Mouse (Mus musculus): ENCODE data around the gene Stk39.
A peak's percentile ranks its signal among the peaks of the same experiment; 100 is the strongest.

Stk39 gene

DNA sequence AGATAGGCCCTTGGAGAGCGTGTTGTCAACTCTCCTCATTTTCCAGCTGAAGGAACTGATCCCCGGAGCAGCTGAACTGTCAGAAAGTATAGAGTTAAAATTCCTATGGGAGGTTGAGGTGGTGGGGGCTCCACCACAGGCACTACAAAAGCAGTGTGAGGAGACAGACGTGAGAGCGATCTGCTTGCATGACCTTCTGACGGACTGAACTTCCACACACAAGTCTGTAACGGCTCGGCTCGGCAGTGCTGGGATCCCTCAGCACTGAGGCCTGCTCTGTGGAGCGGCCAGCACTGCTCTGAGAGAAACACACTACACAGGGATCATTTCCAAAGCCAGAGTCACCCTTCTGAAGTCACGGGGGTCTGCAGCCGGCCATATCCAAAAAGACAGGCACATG lies 92.4 kb downstream of the Stk39 start:
- no peak for DNase-seq

DNA sequence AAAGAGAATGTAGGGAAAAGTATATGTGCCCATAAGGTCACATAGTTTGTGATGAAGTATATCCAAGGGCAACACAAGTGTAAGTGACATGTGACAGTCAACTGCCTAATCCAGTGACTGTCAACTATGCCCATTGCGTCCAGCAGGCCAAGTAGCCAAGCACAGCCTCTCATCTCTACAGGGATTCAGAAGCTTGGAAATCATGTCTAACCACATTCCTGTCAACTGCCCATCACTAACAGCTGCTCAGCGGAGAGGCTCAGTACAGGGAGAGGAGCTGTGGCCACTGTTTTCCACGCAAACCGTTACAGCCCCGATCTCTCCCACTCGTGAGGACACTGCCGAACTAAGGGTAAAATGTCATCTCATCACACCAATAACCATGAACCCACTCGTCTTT lies 93.7 kb downstream of the Stk39 start:
- DNase-seq: no peak

DNA sequence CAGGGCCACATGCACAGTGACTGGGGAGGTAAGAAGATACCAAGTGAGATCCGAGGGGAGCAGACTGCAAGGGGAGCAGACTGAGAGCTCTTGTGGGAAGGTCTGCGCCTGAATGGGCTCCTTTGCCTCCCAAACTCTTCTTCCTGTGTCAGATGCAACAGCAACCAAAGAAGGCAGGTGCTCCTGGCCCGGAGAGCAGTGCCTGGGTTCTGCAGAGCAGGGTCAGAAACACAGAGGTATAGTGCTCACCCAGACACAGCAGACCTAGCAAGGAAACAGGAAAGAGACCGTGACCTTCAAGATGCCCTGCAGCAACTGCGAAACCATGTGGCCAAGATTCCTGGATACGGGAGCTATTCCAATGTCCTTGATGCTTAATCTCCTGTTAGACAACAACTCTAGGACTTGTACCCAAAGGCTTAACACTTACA lies 94.8 kb downstream of the Stk39 start:
- no peak for DNase-seq

DNA sequence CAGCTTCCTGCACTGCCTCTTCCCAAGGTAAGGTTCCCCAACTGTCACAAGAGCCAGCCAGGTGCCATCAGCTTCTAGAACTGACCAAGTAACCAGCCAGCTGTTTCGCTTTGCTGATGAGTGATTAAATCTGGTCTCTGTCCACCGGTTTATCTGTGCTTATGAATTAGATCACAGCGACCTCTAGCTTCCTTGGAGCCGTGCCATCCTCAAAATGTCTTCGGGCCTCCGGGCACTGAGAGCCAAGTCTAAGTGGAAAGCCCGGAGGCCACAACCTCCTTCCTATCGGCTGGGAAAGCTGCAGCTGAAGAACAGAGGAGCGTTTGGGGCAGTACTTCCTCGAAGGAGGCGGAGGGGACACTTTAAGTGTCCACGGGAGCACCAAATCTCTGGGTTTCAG lies 95.4 kb downstream of the Stk39 start:
- DNase-seq: no peak

DNA sequence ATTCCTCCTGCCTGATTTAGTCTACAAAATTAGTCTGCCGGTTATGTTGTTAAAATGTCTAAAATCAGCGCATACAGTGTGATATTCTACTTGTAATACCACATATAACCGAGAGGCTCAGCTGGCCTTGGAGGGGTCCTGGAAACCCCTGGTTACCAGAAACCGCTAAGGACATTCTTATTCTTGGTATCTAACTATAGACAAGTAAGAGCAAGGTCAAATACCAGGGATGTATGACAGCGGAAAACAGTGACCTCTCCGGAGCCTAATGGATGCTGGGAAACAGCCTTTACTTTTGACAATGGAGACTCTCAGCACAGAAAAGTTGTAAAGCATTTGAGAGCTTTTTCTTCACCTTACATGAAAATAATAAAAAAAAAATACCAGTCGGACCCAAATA lies 97.9 kb downstream of the Stk39 start:
- no peak for DNase-seq

DNA sequence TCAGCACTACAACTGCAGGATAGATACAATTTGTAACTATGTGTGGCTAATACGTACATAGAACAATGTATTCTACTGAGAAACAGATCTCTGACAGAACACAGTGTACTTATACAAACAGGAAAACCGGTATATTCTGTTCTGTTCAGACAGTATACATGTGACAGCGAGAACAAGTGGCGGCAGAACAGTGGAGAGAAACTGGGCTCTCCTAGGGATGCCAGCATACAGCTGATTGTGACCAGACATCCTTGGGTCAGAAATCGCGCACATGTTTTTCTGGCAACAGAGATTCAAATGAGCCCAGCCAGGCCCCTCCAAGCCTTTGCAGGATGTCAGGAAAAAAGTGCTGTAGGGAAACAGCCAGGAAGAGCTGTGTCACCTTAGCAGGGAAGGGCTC lies 100.2 kb downstream of the Stk39 start:
- DNase-seq: no peak

DNA sequence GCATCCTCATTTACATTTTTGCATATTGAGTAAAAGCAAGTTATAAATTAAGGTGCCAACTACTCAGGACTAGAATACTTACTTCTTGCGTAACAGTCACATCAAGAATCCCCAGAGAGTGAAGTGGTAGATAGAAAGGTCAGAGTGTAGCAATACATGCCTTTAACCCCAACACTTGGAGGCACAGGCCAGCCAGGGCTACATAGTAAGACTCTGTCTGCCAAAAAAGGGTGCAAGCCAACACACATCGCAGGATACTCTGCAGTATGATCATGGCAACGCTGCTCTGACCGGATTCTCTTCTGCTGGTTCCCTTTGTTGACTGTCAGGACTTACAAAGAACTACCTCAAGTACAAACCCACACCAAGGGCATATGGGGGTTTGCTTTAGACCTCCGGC lies 101.7 kb downstream of the Stk39 start:
- DNase-seq: no peak

DNA sequence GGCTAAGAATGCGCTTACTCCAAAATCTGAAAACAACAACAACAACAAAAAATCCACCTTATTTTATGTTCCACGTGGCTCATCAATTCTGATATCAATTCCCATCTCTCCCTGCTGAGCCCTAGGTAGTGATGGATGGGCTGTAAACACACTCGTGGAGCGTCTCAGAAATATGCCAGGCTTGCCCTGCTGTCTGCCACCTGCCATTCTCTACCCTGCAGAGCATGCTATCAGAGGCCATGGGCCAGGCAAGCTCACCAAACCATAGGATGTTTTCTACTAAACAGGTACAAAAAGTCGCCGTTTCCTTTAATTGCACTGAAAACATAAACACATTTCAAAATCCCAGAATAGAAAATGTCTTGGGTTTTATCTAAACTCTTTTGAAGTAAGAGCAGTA lies 103.0 kb downstream of the Stk39 start:
- DNase-seq: no peak

DNA sequence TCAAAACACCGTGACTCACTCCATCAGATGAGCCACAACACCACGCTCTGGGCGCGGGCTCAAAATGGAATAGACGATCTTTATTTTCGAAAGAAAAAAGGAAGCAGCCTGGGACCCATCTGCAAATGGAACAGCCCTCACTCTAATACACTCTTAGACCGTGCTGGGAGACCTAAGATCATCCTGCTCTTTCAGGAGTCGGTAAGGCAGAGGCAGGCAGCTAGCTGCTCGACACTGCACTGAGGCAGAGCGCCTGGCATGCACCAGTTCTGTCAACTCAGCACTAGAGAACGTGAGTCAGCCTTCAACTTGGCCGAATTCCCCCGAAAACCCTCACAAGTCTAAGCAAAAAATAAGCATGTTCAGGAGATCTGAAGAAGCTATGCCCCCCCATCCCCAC lies 104.1 kb downstream of the Stk39 start:
- no peak for DNase-seq

DNA sequence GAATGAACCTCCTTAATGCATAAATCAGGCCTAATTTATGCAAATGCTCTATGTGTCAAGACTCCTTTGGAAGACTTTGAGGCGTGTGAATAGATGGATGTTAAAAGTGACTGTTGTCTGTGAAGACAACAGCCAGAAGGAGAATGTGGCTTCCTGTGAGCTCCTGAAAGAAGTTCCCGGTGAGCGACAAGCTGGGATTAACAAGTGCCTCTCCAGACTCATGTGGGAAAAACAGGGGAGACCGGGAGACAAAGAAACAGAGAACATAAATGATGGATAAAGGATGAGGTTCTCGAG lies 105.2 kb downstream of the Stk39 start:
- DNase-seq: no peak

DNA sequence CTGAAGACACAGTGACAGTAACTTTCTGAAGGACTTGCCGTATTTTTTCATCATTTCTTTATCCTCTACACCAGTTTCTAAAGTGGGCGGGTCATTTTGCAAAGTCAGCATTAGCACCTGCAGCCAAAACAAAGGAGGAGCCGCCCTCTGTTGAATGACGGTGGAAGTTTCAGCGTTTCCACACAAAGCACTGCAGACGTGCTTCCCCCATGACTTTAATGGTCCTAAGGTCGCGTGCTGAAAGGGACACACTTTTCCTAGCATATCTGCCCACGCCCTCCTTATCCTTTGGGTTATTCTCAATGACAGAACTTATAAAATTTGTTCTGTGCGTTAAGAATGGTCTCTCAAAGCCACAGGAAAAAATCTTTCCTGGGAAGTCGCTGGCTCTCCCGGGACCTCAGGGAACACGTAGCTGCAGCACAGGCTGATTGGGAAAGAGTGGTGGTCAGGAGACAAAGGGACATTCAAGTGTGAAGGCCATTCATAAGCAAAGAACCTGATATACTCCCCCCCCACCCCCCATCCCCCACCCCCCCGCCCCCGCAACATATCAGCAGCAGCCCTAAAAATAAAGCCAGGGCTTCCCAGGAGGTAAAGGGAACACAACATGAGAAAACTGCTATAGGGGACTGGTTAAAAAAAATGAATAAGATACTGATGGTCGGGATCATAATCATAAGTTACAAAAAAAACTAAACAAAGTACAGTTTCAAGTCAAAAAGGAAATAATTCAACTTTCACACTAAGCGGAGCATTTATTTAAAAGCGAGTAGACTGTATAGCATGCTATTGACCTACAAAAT lies 105.8 kb downstream of the Stk39 start:
- no peak for DNase-seq

DNA sequence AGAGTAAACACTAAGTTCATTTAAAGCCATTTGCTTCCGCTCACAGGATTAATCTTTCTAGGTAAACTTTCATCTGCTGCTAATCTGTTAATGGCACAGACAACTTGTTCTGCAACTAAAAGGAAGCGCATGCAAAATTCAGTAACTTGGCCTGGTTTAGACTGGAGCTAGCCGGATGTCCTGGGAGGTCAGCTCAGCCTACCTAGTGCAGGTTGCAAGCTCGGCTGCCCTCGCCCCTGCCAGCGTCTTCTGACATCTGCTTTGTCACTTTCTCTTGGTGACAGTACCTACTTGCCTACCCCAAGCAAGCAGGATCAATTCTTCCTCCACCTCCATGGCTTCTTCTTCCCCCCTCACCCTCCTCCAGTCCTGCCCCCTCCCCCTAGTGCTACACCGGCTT lies 106.6 kb downstream of the Stk39 start:
- DNase-seq: no peak

DNA sequence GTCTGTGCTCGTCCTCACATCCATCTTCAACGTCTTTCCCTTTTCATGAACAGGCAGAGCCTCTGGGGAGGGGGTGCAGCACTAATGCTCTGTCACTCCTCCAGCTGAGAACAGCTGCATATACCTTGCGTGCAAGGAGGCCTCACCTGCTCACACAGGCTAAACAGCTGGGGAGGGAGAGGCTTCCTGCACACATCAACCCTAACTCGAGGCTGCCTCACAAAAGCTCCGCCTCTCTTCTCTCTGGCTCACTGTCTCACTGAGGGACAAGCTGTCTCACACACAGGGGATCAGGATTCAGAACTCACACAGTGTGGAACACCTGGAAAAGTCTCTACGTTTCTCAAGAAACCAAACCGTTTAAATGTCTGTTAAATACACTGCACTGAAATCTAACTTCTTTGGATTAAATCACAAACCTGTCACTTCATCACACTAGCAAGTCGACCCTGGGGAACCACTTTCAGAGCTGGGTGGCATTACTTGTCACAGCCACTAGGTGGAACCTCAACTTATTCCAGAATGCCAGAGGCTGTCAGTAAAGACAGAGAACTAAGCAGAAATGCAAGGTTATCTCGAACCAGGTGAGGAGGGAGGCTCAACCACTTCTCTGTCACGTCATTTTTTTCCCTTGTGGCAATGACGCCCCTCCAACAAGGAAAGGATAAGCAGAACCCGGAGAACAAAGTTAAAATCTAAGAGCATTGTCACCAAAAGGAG lies 107.7 kb downstream of the Stk39 start:
- peak in 1 of 2 experiments; percentile 49 for DNase-seq

DNA sequence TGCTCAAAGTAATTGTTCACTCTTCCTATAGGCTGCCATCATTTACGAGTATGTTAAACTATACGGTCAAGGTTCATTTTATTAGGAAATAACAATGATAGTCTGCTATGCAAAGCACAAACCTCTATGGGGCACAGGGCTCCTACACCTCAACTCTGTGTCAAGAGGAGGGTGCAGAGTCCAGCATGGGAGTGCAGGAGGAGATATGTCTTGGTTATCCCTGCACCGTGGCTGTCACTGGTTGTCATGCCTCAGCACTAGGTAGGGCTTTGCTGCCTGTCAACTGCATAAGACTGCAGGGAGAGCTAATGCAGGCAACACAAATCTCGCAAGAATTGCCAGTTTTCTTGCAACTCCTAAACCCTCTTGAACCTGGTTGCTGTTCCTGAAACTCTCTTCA lies 108.9 kb downstream of the Stk39 start:
- no peak for DNase-seq

DNA sequence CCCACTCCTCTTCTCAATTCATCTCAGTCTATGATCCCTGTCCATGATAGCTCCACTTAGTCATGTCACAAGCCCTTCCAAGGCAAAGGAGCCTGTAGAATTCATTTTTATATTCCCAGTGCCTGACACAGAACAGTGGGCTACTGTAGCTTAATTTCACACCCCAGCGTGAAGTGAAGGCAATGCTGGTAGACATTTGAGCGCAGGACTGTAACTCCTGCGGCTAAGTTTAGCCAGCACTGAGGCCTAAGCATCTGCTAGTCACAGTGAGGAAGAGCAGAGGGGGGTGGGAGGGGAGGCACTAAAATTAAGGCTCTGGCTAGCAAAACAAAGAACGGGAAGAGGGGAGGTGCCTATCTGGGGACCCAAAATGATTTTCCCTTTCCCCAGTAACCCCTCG lies 110.4 kb downstream of the Stk39 start:
- DNase-seq: no peak

DNA sequence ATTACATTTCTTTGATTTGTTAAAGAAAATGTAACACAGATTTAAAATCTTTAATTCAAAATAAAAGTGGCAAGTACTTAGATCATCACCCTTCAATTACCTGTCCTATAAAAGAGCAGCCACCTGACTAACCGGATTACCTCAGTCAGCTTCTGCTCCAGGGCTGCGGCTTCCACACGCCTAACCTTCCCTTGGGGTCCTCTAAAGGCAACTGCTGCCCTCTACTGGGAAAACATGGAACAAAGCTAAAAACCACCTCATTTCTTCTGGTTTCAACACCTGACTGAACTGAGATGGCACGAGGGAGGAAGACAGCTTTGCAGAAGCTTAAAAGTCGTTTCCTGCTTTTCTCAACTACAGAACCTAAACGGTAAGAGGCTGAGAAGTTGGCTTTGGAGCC lies 121.4 kb downstream of the Stk39 start:
- DNase-seq: peak in 1 of 2 experiments; percentile 39

DNA sequence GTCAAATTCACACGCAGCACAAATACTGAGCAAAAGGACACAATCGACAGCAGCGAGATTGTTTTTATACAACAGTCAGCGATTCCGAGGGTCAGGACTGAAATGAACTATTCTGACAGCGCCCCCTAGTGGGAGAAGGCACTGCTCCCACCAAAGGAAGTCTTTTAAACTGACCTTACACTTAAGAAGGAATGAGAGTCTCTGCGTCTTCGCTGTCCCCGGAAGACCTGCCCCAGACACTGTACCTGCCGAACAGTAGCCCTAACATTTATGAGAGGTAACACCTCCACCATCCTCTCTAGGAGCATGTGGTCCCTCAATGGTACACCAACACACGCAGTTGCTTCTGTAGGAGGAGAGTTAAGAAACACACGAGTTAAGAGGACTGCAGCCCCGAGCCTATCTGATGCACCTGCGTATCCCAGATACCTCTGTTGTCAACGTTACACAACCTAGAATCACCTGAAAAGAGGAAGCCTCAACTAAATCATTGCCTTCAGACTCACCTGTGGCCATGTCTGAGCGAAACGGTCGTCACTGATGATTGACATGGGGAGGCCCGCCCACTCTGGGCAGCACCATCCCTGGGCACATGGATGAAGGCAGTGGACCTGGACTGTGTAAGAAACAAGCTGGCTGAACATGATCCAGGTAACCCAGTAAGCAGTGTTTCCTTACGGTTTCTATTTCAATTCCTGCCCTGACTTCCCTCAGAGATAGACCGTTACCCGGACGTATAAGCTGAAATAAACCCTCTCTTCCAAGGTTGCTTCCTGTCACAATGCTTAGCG lies 122.3 kb downstream of the Stk39 start:
- DNase-seq: peak; percentile 22 to 26

DNA sequence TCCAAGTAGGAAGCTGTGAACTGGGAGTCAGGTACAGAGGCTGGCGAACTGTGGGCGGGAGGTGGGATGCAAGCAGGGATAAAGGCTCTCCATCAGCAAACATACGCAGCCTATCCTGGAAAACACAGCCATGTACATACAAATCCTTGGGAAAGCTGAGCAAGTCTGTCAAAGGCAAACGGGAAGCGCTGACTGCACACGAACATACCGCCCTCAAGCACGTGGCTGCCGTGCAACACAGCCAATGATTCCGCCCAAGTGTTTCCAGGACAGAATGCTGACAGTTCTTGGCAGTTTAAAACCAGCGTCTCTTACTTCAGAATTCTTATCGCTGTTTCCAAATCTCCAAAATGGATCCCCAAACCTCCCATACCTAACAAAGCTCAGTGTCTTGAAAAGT lies 123.1 kb downstream of the Stk39 start:
- no peak for DNase-seq

DNA sequence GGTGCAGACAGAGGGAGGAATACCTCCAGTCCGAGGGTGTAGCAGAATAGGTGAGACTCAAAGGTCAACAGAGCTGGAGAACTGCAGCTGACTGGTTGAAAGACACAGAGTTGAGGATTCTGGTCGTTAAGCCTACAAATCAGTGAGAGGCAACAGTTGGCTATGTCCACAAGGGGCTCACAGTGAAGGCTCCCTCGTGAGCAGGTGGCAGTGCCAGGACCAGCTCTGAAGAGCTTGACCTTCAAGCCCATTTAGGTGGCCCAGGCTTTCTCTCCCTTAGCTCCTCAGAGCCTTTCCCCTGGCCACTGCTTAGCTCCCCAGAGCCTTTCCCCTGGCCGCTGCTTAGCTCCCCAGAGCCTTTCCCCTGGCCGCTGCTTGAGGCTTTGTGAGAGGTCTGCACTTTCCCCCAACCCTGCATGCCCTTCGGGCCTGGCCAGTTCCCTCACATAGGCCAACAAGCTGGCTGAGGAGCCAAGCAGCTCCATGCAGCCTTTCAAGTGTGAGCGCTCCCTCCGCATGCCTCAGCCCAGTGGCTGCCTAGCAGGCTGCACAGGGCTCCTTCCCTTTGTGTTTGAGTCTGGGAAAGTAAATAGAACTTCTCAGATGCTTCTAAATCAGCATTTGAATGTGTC lies 125.3 kb downstream of the Stk39 start:
- no peak for DNase-seq

DNA sequence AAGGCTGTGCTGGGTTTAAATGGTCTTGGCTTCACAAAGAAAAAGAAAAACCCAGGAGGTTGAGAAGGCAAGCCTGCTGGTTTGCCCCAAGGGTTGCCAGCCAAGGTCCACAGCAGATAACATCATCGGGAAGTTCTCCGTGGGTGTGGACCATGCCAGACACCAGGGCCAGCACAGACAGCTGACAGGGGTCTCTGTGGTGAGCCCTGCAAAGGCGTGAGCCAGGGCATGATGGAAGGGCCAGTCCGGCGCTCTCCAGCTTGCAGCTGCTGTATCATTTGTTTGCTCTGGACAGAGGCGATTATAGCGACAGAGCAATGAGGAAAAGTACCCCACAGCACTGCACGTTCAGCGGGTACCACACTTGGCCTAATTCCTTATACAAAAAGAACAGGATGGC lies 126.8 kb downstream of the Stk39 start:
- DNase-seq: no peak

DNA sequence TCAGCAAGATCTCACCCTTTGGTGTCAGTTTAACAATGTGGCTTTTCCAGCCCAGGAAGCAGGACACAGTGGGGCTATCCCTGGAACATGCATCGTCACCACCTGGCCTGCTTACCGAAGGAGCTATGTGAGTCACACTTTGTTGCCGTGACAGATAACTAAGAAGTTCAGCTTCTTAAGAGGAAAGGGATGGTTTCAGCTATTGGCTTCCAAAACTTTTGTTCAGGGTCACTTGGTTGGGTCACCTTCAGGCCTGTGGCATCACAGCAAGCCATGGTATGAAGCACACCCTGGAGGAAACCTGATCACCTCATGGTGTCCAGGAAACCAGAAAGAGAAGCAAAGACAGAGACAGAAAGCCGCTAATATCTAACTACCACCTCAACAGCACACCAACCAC lies 128.3 kb downstream of the Stk39 start:
- DNase-seq: no peak

DNA sequence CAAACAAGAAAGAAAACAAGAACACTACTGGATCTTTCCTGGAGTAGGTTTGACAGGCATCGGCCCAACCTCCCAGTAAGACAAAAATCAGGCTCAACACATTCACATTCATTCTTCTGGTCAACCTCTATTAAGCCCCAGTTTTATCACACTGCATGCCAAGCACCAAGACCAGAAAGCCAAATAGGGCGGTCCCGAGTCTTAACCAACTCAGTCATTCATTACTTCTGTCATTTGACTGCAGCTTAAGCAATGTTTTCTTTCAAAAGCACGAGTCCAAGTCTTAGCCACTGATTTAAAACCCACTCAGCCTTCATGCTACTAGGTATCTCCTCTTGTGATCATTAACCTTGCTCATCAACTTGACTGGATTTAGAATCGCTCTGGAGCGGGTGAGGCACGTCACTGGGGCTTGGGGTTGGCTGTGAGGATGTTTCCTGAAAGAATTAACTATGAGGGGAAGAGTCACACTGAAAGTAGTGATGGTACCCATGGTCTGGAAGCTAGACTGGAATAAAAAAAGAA lies 129.9 kb downstream of the Stk39 start:
- DNase-seq: no peak

DNA sequence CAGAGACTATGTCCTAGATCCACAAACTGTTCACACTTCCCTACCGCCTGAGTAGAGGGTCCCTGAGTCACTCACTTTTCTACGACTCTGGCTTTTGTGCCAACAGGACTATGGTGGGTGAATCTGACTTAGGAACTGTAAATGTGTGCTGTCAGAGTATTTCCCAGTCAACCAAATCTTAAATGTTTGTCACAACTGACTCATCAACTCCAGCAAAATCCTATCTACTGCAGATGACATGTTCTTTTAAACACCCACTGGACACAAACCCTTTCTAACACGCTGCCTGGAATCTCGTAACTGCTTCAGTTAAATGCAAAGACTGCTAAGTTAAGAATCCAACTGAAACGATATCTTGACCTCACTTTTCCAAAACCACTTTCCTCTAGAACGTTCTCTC lies 135.2 kb downstream of the Stk39 start:
- no peak for DNase-seq

Measured in thymus, adult 18-20 months (tissue).